Mouse (Mus musculus) lung, postnatal 14 days (tissue): Measurements from ENCODE around the gene Crlf3.
A peak's percentile ranks its signal among the peaks of the same experiment; 100 is the strongest.

Experiments
- DNase-seq: peaks from one replicate; pipeline ENCODE4 v3.0.0; 2021

Gene Crlf3

GRCm38 (mm10) chr11:80080826-80081728 lies at the start of gene Crlf3:
TSS of gene Crlf3 (minus strand) at chr11:80080991.
- peak; percentile 96 for DNase-seq

GRCm38 (mm10) chr11:80116411-80116810 lies 35.6 kb upstream of the Crlf3 start:
- DNase-seq, result no peak

GRCm38 (mm10) chr11:80104407-80104806 lies 23.6 kb upstream of the Crlf3 start:
- no peak for DNase-seq

GRCm38 (mm10) chr11:80101298-80101697 lies 20.5 kb upstream of the Crlf3 start:
- DNase-seq, result no peak

- no peak for DNase-seq
These were observed 17.8 kb upstream of the Crlf3 start for GRCm38 (mm10) chr11:80098444-80099056.

GRCm38 (mm10) chr11:80090555-80091164 lies 9.9 kb upstream of the Crlf3 start:
- no peak for DNase-seq

- DNase-seq, result no peak
These were observed 9.0 kb upstream of the Crlf3 start for GRCm38 (mm10) chr11:80089817-80090214.

GRCm38 (mm10) chr11:80088917-80089816 lies 8.4 kb upstream of the Crlf3 start, which contains the start of gene Atad5:
TSS of gene Atad5 (plus strand) at chr11:80089400.
- peak; percentile 93 for DNase-seq

GRCm38 (mm10) chr11:80086844-80087243 lies 6.1 kb upstream of the Crlf3 start:
- DNase-seq, result peak; percentile 93

GRCm38 (mm10) chr11:80085356-80086055 lies 4.7 kb upstream of the Crlf3 start:
- DNase-seq, result peak; percentile 28

- no peak for DNase-seq
These were observed 1.1 kb upstream of the Crlf3 start for GRCm38 (mm10) chr11:80081786-80082319.

GRCm38 (mm10) chr11:80080381-80080825 lies 388 bp downstream of the Crlf3 start:
- DNase-seq, result peak; percentile 34

- DNase-seq, result no peak
These were observed 1.0 kb downstream of the Crlf3 start for GRCm38 (mm10) chr11:80079751-80080150.

- DNase-seq, result no peak
These were observed 2.0 kb downstream of the Crlf3 start for GRCm38 (mm10) chr11:80078831-80079230.

- no peak for DNase-seq
These were observed 2.8 kb downstream of the Crlf3 start for GRCm38 (mm10) chr11:80077784-80078545.

- no peak for DNase-seq
These were observed 5.0 kb downstream of the Crlf3 start for GRCm38 (mm10) chr11:80075608-80076277.

GRCm38 (mm10) chr11:80072365-80072764 lies 8.4 kb downstream of the Crlf3 start:
- DNase-seq, result no peak

- no peak for DNase-seq
These were observed 9.8 kb downstream of the Crlf3 start for GRCm38 (mm10) chr11:80071039-80071438.

GRCm38 (mm10) chr11:80069815-80070214 lies 11.0 kb downstream of the Crlf3 start:
- DNase-seq, result no peak

- no peak for DNase-seq
These were observed 13.2 kb downstream of the Crlf3 start for GRCm38 (mm10) chr11:80067558-80067957.
